Comparison of ENCODE assay signal across 8 mouse cellular contexts in the genomic region with DNA sequence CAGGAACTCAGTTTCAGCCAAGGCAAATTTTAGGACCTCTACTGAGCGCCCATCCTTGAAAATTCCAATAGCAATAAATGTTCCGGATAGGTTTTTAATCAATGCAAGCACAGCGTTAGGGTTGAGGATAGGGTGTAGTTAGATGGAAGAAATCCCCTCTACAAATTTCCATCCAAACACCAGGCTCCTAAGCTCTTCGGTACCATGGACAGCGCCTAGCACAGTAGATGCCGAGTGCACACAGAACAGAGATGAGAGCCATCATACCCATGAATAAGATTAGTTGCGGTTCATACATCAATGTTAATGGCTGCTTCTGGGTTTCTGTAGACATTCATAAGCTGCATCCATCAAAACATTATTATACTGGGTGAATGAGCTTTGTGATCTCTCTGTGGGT.
DNase-seq lines count a peak whose midpoint lies in the region; ATAC-seq lines count a peak whose summit lies in the region.

No protein-coding gene starts in this region.

- peak; percentile 72 for DNase-seq in heart, postnatal 4 days
- DNase-seq in heart, postnatal 25 days (ENCODE audit: low spot score): no peak
- DNase-seq in 3T3-L1 (ENCODE audit: low read depth, low spot score): peak; percentile 60
- peak; percentile 23 to 27 for DNase-seq in adrenal gland, adult 18-20 months (ENCODE audit: low spot score in 2 of 2)
- peak; percentile 82 for DNase-seq in kidney, postnatal 10 days
- DNase-seq in testis, postnatal 14 days (ENCODE audit: low spot score): peak; percentile 12
- no peak for DNase-seq in right cerebral cortex, postnatal 10 days (ENCODE audit: low spot score in 2 of 2)

- intact Hi-C loops in heart, postnatal 25 days (cut with DNase I): no loop called here

- no peak for ATAC-seq in erythroblast, adult 5-6 weeks (replicated peaks; ENCODE audit: low FRiP score, poor library complexity, severe bottlenecking)

Comparison
In these comparisons a context has a peak if more than half of its experiments do, and no peak if none do; other contexts are left out.
1. DNase-seq: peak in heart, postnatal 4 days (single experiment), 3T3-L1 (single experiment), adrenal gland, adult 18-20 months (2 of 2), kidney, postnatal 10 days (single experiment) and testis, postnatal 14 days (single experiment); none in heart, postnatal 25 days (single experiment) and right cerebral cortex, postnatal 10 days (0 of 2).